Mouse (Mus musculus) layer of hippocampus, postnatal 14 days (tissue): ENCODE data around the gene Spag8. TPM values are rescaled to one million over a fixed set of nuclear protein-coding genes. Genes with fewer than 3 reads are reported as not detected.

Experiments used
- DNase-seq, 2 experiments: peaks; one replicate each; pipeline ENCODE4 v3.0.0; 2021 to 2022; ENCODE audit warnings: low spot score in 2 of 2, mixed read lengths in 1 of 2
- long read RNA-seq, 2 experiments: library from polyadenylated mRNA; stranded (forward); transcript quantifications; one replicate each; pipeline ENCODE4 v2.0.0; 2021
- total RNA-seq, 2 experiments: library from RNA; stranded (reverse); gene quantifications; 2 replicates each; pipeline ENCODE4 v1.2.3; 2021

Gene Spag8
- total RNA-seq = 1 to 10 TPM in 1 of 2 experiments, under 1 TPM in 1; 0.98 to 2.3 TPM
- long read RNA-seq, experiment 1, partial matches to known transcripts = 0 of 2 reads
- long read RNA-seq, experiment 1, other reads (novel, unspliced or antisense) = 2 of 2 reads
- long read RNA-seq, experiment 2, partial matches to known transcripts = 0 of 3 reads
- long read RNA-seq, experiment 2, other reads (novel, unspliced or antisense) = 2 of 3 reads

GRCm38 (mm10) chr4:43653161-43654015 is at the start of gene Spag8:
Spag8 (minus strand) TSS chr4:43653594.
- DNase-seq = no peak

GRCm38 (mm10) chr4:43700707-43701106 is 47.3 kb upstream of the Spag8 start, which contains the start of gene Olfr70:
Olfr70 (minus strand) TSS chr4:43700807.
- DNase-seq = no peak

GRCm38 (mm10) chr4:43696561-43696960 is 43.2 kb upstream of the Spag8 start:
- no peak for DNase-seq

DNA sequence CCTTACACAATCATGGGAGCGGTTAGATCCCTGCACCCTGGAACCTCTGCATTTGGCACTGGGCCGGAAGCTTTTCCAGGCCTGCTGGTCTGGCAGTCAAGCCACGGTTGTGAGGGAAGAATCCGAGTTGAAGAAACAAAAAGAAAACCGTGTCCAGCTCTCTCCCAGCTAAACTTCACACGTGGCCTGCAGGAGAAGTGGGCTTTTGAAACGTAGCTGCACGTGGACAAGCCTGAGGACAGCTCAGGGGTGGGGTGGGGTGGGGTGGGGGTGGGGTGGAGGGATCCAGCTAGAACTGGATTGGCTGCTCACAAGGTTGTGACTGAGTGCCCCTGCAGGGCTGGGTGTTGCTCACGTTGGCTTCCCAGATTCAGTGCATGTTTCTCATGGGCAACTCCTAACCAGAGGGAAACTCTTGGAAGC is 41.9 kb upstream of the Spag8 start:
- DNase-seq = no peak

DNA sequence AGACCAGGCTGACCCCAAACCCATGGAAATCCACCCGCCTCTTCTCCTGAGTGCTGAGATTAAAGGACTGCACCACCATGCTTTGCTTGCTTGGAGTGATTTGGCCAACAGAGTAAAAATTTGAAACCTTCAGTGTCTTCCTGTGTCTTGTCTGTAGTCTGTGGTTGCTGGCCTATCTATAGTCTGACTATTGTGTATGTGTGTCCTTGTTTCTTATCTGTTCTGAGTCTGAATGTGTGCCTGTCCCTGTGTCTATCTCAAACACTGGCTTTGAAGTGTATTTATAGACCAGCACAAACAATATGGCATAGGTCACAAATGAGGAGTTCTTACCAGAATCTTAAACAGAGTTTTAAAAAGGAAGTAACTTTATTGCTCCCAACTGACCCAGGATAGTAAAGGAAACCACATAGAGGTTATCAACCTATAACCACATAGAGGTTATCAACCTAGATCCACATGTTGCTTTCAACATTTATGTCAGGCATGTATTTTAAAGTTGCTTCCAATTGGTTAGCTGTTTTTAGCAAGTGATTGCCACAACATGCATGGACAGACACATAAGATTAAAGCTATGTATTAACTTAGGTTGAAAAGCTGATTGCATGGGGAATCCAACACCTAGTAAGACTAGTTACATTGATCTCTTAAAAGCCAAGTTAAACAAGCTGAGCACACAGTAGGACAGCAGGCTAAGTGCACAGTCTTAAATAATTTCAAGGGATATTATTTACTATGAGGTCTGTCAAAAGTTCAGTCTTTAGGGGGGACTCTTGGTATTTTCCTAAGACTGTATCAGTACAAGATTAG is 41.2 kb upstream of the Spag8 start:
- no peak for DNase-seq

- DNase-seq = no peak
These were observed 40.4 kb upstream of the Spag8 start for GRCm38 (mm10) chr4:43693806-43694241.

DNA sequence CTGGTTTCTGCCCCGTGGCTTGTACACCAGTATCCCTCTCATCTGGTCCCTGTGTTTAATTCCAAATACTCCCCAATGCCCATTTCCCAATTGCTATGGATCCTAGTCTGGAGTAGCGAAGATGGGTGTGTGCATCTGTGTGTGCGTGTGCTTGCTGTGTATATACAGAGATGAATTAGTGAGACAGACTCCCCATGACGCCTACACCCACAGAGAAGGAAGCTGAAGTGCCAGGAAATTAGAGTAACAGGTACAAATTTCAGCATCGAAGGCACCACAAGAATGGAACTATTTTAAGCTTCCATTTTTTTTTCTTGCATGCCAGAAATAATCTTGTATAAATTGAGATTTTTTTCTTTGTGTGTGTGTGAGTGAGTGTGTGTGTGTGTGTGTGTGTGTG is 37.6 kb upstream of the Spag8 start:
- no peak for DNase-seq

DNA sequence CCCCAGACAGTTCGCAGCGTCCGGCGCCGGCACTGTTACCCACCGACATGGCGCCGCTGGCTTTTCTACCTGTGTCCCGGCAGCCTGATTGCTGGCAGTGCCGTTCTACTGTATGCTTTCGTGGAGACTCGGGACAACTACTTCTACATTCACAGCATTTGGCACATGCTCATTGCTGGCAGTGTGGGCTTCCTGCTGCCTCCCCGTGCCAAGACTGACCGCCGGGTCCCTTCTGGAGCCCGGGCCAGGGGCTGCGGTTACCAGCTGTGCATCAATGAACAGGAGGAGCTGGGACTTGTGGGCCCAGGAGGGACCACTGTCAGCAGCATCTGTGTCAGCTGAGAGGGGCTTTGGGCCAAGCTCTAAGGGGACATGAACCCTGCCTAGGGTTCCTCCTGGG is 36.6 kb upstream of the Spag8 start:
- DNase-seq = no peak

DNA sequence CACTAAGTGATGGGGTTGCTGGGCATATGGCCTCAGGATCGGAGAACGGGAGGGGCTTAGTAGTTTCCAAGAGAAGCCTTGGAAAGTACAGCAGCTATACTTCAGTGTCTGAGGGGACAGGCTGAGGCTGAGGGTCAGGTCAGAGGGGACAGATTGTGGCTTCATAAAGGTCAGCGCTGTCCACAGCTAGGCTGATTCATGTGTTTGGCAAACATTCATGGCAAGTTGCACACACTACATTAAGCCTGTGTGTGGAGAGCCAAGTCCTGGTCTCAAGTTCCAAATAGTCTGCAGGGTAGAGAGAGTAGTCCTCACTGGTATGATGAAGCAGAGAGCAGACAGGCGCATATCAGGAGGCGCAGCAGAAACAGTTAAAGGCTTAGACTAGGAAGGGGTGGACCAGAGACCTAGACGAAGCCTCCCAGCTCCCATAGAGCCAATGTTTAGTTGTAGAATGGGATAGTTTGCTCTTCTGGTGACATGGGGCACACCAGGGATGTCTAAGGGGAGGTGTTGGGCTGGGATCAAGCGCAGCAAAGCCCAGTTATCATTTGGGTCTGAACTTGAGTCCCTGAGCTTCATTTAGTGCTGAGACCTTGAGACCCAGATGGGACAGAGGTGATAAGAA is 26.1 kb upstream of the Spag8 start:
- DNase-seq = no peak

DNA sequence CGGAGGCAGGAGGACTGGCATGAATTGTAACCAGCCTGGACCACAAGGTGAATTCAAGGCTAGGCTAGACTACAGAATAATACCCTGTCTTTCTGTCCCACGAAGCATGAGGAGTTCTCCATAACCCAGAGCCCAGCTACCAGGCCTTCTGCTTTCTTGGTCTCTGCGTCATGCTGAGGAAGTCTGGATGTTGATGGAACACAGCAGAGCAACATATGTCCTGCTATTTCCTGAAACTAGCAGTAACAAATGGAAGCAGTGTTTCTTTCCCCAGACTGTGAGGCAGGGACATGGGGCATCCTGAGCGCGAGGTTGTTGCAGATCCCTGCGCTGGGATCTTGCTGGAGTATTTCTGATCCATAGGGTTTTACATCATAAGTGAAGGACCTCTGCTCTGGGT is 25.1 kb upstream of the Spag8 start:
- DNase-seq = peak in 1 of 2 experiments; percentile 53

GRCm38 (mm10) chr4:43675608-43676007 is 22.2 kb upstream of the Spag8 start:
- no peak for DNase-seq

DNA sequence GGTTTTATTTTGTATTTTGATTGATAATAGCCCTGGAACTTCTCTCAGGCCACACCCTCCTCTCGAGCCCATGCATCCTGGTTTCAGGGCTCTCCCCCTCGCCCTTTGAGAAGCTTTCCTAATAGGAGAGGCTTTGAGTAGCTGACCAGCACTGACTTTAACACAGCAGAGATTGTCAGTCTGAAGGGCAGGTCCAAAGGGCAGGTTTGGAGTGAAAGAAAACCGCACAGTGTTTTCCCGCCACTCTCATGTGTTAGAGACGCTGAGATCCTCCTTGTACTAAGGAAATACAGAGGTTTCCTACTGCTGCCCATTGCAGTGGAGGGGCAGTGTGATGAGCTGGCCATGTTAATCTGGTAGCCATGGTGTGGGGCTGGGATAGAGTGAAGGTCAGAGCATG is 21.6 kb upstream of the Spag8 start:
- no peak for DNase-seq

- no peak for DNase-seq
These were observed 20.3 kb upstream of the Spag8 start for GRCm38 (mm10) chr4:43673703-43674102.

DNA sequence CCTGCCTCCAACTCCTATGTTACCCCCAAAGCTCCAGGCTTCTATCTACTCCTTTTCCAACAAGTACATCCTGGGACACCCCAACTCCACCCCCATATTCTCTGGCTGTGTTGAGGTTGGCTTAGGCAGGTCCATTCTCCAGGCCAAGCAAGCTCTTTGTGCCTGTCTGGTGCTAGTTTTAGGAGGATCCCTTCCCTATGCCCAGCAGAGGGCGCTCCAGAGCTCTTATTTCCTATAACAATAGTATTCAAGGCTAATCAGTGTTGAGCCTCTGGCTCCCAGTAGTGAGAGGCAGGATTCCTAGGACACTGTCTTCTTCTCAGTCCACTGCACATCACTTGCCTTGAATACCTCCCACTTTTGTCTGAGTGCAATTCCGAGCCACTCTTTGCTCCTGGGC is 18.7 kb upstream of the Spag8 start:
- DNase-seq = peak; percentile 83 to 93

- peak in 1 of 2 experiments; percentile 50 for DNase-seq
These were observed 16.0 kb upstream of the Spag8 start for GRCm38 (mm10) chr4:43669428-43669794.

- peak; percentile 83 to 91 for DNase-seq
These were observed 15.5 kb upstream of the Spag8 start, which contains the start of the genes Tmem8b and Fam221b for GRCm38 (mm10) chr4:43668782-43669427. Tmem8b (plus strand) TSS chr4:43668971. Fam221b (minus strand) TSS chr4:43669145.

DNA sequence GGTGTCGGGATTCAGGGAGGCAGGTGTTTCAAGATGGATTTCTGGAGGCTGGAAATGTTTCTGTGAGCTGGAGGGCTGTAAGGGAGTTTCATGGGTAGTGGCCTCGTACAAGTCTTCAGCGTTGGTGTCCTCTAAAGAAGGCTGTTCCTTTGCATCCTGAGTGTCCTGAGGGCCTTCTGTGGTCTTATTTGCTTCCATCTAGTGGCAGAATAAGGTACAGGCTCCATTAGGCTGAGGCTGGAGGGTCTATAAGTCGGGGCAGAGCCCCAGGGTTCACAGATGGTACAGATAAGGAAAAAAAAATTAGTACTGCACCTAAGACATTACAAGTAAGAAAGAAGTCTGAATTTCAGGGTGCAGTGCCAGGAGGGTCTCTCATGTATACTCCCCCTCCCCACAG is 13.0 kb upstream of the Spag8 start:
- DNase-seq = no peak

GRCm38 (mm10) chr4:43657146-43657545 is 3.8 kb upstream of the Spag8 start:
- DNase-seq = no peak

GRCm38 (mm10) chr4:43656339-43657109 is 3.1 kb upstream of the Spag8 start, which contains the start of gene Hint2:
Hint2 (minus strand) TSS chr4:43656466.
- DNase-seq = peak; percentile 92 to 97
